Mouse (Mus musculus) stomach, embryonic 14.5 days (tissue): Measurements from ENCODE around the gene Dlgap1. TPM values are rescaled to one million over a fixed set of nuclear protein-coding genes. Genes with fewer than 3 reads are reported as not detected.

Source experiments
- ATAC-seq: fragments of 200-750 bp; cut with Nextera tagmentation; 2 replicates; pipeline ENCODE4 v1.8.0; 2017; ENCODE audit warnings: low read depth, moderate TSS enrichment; ENCODE audit not compliant: insufficient number of reproducible peaks, insufficient read depth, low FRiP score
- H3K27ac ChIP-seq: fragments of 300-500 bp; sonication (generic); 2 replicates; pipeline ENCODE4 v1.5.1; 2014; ENCODE audit warnings: mild to moderate bottlenecking, low read length, moderate library complexity, mixed read lengths
- H3K27me3 ChIP-seq: fragments of 300-500 bp; sonication (generic); 2 replicates; pipeline ENCODE4 v1.6.1; 2014; ENCODE audit warnings: low read length, control low read depth, mixed read lengths; ENCODE audit not compliant: control insufficient read depth, insufficient read depth
- H3K36me3 ChIP-seq: fragments of 300-500 bp; sonication (generic); 2 replicates; pipeline ENCODE4 v1.6.1; 2014; ENCODE audit warnings: mild to moderate bottlenecking, control low read depth, low read length, moderate library complexity, mixed read lengths; ENCODE audit not compliant: control insufficient read depth, insufficient read depth
- H3K4me1 ChIP-seq: fragments of 300-500 bp; sonication (generic); 2 replicates; pipeline ENCODE4 v1.6.1; 2014; ENCODE audit warnings: low read length, control low read depth, mixed read lengths; ENCODE audit not compliant: control insufficient read depth, insufficient read depth
- H3K4me2 ChIP-seq: fragments of 300-500 bp; sonication (generic); replicated peaks from 2 replicates; pipeline ENCODE4 v1.6.1; 2014; ENCODE audit warnings: low read depth, low read length, control low read depth
- H3K4me3 ChIP-seq: fragments of 300-500 bp; sonication (generic); 2 replicates; pipeline ENCODE4 v1.5.1; 2014; ENCODE audit warnings: low read depth, low read length, control low read depth
- H3K9ac ChIP-seq: fragments of 300-500 bp; sonication (generic); replicated peaks from 2 replicates; pipeline ENCODE4 v1.6.1; 2014; ENCODE audit warnings: low read depth, mild to moderate bottlenecking, control low read depth, low read length, moderate library complexity, mixed read lengths
- H3K9me3 ChIP-seq: fragments of 300-500 bp; sonication (generic); 2 replicates; pipeline ENCODE4 v1.6.1; 2016; ENCODE audit warnings: low read depth, low read length, control low read depth; ENCODE audit not compliant: control insufficient read depth
- WGBS: fragments of 180-500 bp; shearing (Covaris S2); extraction: QIAGEN DNeasy Blood & Tissue Kit; methylation state at CpG from one replicate; pipeline ENCODE4 v1.1.7; 2014; 5-methylcytosine and 5-hydroxymethylcytosine counted together
- polyA plus RNA-seq: library from polyadenylated mRNA; unstranded; fragments of >200 nt; fragmentation: Nextera tagmentation; extraction: Ambion mirVana; gene quantifications from 2 replicates; pipeline ENCODE4 v1.2.1, GENCODE M21; 2014

The Dlgap1 gene
- polyA plus RNA-seq, 1 experiment from 2014 or later = 3.8 TPM

DNA sequence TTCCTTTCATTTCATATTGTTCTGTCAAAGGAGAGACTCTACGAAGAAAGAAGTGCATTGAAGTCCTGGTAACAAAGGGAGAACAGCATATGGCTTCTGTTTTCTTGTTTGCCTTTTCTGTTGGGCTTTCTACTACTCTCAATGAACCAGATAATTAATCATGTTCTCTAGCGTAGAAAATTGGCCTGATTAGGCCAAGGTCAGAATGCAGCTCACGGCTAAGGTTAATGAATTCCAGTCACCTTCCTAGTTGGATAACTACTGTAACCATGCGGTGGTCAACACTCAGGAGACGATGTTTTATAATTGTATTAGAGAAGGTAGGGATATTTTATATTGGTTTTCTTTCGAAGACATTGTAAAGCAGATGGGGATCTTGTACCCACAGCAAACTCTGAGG is 279.4 kb downstream of the Dlgap1 start:
- H3K4me3 ChIP-seq = no peak overlapping the region
- no peaks in the 10 kb centered on the region for H3K9me3 ChIP-seq
- H3K27ac ChIP-seq = no peak overlapping the region
- H3K27me3 ChIP-seq = no peaks in the 10 kb centered on the region
- no peak for ATAC-seq
- no peak overlapping the region for H3K4me2 ChIP-seq
- 61% methylated on average over 6 of the region's 6 CpGs for WGBS
- H3K9ac ChIP-seq = no peak overlapping the region
- no peaks in the 10 kb centered on the region for H3K4me1 ChIP-seq
- H3K36me3 ChIP-seq = no peaks in the 10 kb centered on the region

DNA sequence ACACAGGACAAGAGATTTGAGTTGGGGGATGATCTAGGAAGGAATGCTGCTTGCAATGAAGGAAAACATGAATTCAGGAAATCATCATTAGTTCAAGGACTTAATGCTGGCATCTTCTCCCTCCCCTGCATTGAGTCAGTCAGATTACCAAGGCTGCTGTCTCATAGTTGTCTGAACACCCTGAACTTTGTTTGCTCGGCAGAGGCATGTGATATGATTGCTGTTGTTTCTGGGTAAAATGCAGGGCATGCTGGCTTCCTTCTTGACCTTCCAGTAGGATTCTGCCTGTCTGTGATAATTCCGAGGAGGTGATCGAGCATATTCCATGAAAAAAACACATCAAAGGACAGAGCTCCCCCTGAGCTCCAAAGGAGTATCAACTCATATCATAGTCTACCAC is 283.6 kb downstream of the Dlgap1 start:
- H3K27me3 ChIP-seq = no peaks in the 10 kb centered on the region
- no peak overlapping the region for H3K27ac ChIP-seq
- ATAC-seq = no peak
- H3K36me3 ChIP-seq = no peaks in the 10 kb centered on the region
- no peak overlapping the region for H3K9ac ChIP-seq
- no peaks in the 10 kb centered on the region for H3K4me1 ChIP-seq
- no peaks in the 10 kb centered on the region for H3K9me3 ChIP-seq
- no peak overlapping the region for H3K4me3 ChIP-seq
- 77% methylated on average over 3 of the region's 3 CpGs for WGBS
- H3K4me2 ChIP-seq = no peak overlapping the region

- Histone ChIP-seq H3K4me2 (no peak overlapping the region), H3K27me3 (no peaks in the 10 kb centered on the region), H3K27ac (no peak overlapping the region), H3K9ac (no peak overlapping the region), H3K4me1 (no peaks in the 10 kb centered on the region), H3K9me3 (no peaks in the 10 kb centered on the region), H3K36me3 (no peaks in the 10 kb centered on the region), H3K4me3 (no peak overlapping the region)
- ATAC-seq = no peak
- WGBS = 76% methylated on average over 4 of the region's 4 CpGs
Observed at GRCm38 (mm10) chr17:70256371-70256770, 287.5 kb downstream of the Dlgap1 start.

DNA sequence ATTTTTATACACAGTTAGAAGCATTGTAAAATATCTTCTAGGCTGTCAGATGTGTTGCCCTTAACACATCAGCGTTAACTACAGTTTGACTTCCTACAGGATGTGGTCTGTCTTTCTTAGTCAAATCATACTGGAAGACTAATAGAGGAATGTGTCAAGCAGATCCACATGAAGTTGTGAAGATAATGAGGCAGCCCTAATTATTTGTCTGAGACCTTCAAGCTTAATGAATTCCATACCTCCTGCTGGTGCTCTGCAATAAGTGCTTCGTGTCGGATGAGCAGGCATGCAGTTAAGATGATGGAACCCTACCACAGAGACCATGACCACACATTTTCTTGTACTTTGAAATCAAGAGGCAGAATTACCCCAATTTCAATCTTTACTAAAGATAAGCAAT is 294.3 kb downstream of the Dlgap1 start:
- no peak for ATAC-seq
- 88% methylated on average over 3 of the region's 3 CpGs for WGBS
- no peak overlapping the region for H3K4me3 ChIP-seq

DNA sequence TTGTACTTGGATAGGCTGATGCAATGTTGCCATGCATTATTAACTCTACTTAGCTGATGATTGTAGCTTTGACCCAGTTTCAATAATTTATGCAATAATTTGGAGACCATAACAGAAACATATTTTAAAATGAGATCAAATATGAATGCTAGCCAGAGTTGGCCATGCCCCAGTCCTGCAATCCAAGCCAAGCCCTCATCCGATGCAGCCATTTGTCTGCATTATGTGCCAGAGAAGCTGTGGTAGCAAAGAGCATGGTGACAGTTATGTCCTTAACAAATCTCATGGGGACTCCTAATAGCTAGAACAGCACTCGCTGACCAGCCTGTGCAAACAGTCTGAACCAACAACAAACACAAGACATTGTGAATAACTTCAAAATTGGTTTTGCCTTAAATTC is 303.3 kb downstream of the Dlgap1 start:
- Histone ChIP-seq H3K36me3 (no peaks in the 10 kb centered on the region), H3K27ac (no peak overlapping the region), H3K4me1 (no peaks in the 10 kb centered on the region), H3K27me3 (no peaks in the 10 kb centered on the region), H3K9ac (no peak overlapping the region), H3K4me3 (no peak overlapping the region), H3K4me2 (no peak overlapping the region), H3K9me3 (no peaks in the 10 kb centered on the region)
- ATAC-seq = no peak
- WGBS = 69% methylated on average over 2 of the region's 2 CpGs

More for the DNA sequence above, 294.3 kb downstream of the Dlgap1 start:
- no peaks in the 10 kb centered on the region for H3K27me3 ChIP-seq
- no peaks in the 10 kb centered on the region for H3K4me1 ChIP-seq
- H3K9ac ChIP-seq = no peak overlapping the region
- H3K4me2 ChIP-seq = no peak overlapping the region
- no peaks in the 10 kb centered on the region for H3K9me3 ChIP-seq
- H3K36me3 ChIP-seq = no peaks in the 10 kb centered on the region
- no peak overlapping the region for H3K27ac ChIP-seq

- Histone ChIP-seq H3K27me3 (no peaks in the 10 kb centered on the region), H3K4me1 (no peaks in the 10 kb centered on the region), H3K4me3 (no peak overlapping the region), H3K27ac (no peak overlapping the region), H3K9me3 (no peaks in the 10 kb centered on the region), H3K4me2 (no peak overlapping the region), H3K9ac (no peak overlapping the region), H3K36me3 (no peaks in the 10 kb centered on the region)
- no peak for ATAC-seq
- WGBS = 90% methylated on average over 2 of the region's 2 CpGs
Observed at GRCm38 (mm10) chr17:70287708-70288107, 318.8 kb downstream of the Dlgap1 start.

- no peaks in the 10 kb centered on the region for H3K9me3 ChIP-seq
- H3K9ac ChIP-seq = no peak overlapping the region
- no peak overlapping the region for H3K4me2 ChIP-seq
- no peak overlapping the region for H3K4me3 ChIP-seq
- H3K36me3 ChIP-seq = no peaks in the 10 kb centered on the region
- H3K27me3 ChIP-seq = no peaks in the 10 kb centered on the region
- no peak overlapping the region for H3K27ac ChIP-seq
- no peak for ATAC-seq
- no peaks in the 10 kb centered on the region for H3K4me1 ChIP-seq
- WGBS = 82% methylated on average over 7 of the region's 7 CpGs
Observed at GRCm38 (mm10) chr17:70294106-70294505, 325.2 kb downstream of the Dlgap1 start.

DNA sequence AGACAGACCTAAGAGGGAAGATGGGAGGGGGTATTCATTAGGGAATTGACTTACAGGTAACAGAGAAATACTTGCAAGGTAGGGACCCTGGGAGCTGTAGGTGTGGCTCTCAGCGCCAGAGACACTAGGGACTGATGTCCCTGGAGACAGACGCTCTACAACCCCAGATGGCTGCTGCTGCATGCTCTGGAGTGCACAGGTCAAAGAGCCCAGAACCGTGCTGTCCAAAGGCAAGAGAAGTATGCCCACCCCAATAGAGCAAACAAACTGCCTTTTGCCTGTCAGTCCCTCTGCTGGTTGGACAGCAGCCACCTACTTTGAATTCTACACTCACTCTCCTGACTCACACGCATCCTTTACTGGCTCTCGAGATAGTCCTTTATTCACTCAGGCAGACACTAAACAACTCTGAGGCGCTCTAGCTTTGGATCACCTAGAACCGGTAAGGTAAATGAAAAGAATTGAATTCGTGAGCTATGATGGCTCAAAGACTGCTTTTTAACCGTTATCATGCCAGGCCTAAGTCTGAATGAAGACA is 333.1 kb downstream of the Dlgap1 start:
- Histone ChIP-seq H3K36me3 (no peaks in the 10 kb centered on the region), H3K4me2 (no peak overlapping the region), H3K4me1 (no peaks in the 10 kb centered on the region), H3K4me3 (no peak overlapping the region), H3K9me3 (no peaks in the 10 kb centered on the region), H3K27me3 (no peaks in the 10 kb centered on the region), H3K9ac (no peak overlapping the region), H3K27ac (no peak overlapping the region)
- WGBS = 72% methylated on average over 9 of the region's 9 CpGs
- ATAC-seq = no peak

DNA sequence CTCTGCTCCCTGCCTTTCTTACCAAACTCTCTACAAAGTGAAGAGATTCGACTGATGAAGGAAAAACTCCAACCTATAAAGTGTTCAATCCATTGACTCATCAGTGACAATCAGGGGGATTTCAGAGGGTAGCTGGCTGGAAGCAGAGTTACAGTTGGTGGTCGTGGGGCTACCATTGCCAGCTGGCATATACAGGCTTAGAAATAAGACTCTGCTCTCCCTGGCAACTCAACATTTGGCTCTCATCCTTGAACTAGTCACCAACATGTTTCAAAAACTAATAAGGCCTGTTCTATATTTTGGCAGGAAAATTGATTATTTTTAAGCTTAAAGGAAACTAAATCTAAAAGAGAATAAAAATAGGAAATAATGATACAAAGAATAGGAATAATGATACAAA is 333.8 kb downstream of the Dlgap1 start:
- no peak overlapping the region for H3K27ac ChIP-seq

More for the DNA sequence above, 333.8 kb downstream of the Dlgap1 start:
- WGBS = 79% methylated on average over 2 of the region's 2 CpGs
- no peaks in the 10 kb centered on the region for H3K36me3 ChIP-seq
- no peak overlapping the region for H3K9ac ChIP-seq
- no peak overlapping the region for H3K4me2 ChIP-seq
- no peak for ATAC-seq
- no peak overlapping the region for H3K4me3 ChIP-seq
- no peaks in the 10 kb centered on the region for H3K27me3 ChIP-seq
- H3K4me1 ChIP-seq = no peaks in the 10 kb centered on the region
- no peaks in the 10 kb centered on the region for H3K9me3 ChIP-seq
